Mouse (Mus musculus) megakaryocyte, embryonic 14.5 days (primary cell): ENCODE results near the gene Pigv.

ENCODE experiments used
- FLI1 ChIP-seq: IDR thresholded peaks from 2 replicates; pipeline ENCODE4 v1.6.1; 2012; ENCODE audit warnings: low read length, inconsistent platforms, mixed read lengths
- GATA1 ChIP-seq: IDR thresholded peaks from 3 replicates; pipeline ENCODE4 v1.6.1; 2012; ENCODE audit warnings: mixed read lengths, low read length, inconsistent platforms, borderline replicate concordance

- no peak for TF ChIP-seq GATA1
- no peak for TF ChIP-seq FLI1
Observed at GRCm38 (mm10) chr4:133620668-133621067, 51.8 kb downstream of the Pigv start.
